Mouse (Mus musculus) CD4-positive helper T cell, adult 2 months (primary cell): Measurements from ENCODE around the gene Olfr609.
"Not testable (repeated sequence)": the region's sequence is repeated elsewhere in the genome, so short reads cannot be mapped to it uniquely, and the experiment has no call there.

Experiments used
- DNase-seq: peaks from one replicate; pipeline ENCODE4 v3.0.0-alpha.2; 2012; ENCODE audit warnings: low read depth, missing footprints, low spot score

Gene Olfr609

GRCm38 (mm10) chr7:103497962-103498361, at the start of gene Olfr609:
Gene Olfr609, minus strand, starts transcription at chr7:103498062.
- DNase-seq: no peak

GRCm38 (mm10) chr7:103542617-103543016, 44.8 kb upstream of the Olfr609 start, which contains the start of gene Olfr612:
Gene Olfr612, minus strand, starts transcription at chr7:103542717.
- not testable (repeated sequence) for DNase-seq

GRCm38 (mm10) chr7:103520746-103521145, 22.9 kb upstream of the Olfr609 start, which contains the start of gene Olfr611:
Gene Olfr611, minus strand, starts transcription at chr7:103520846.
- DNase-seq: not testable (repeated sequence)

GRCm38 (mm10) chr7:103512022-103512421, 14.2 kb upstream of the Olfr609 start, which contains the start of gene Olfr610:
Gene Olfr610, minus strand, starts transcription at chr7:103512122.
- DNase-seq: no peak

- not testable (repeated sequence) for DNase-seq
Measured at GRCm38 (mm10) chr7:103477106-103477505, 20.8 kb downstream of the Olfr609 start.

- no peak for DNase-seq
Measured at GRCm38 (mm10) chr7:103469577-103469976, 28.3 kb downstream of the Olfr609 start, which contains the start of gene Olfr608. Gene Olfr608, plus strand, starts transcription at chr7:103469877.

GRCm38 (mm10) chr7:103460590-103460989, 37.3 kb downstream of the Olfr609 start:
- DNase-seq: no peak

- no peak for DNase-seq
Measured at GRCm38 (mm10) chr7:103448746-103449145, 49.1 kb downstream of the Olfr609 start, which contains the start of gene Olfr606. Gene Olfr606, plus strand, starts transcription at chr7:103449046.

- DNase-seq: no peak
Measured at GRCm38 (mm10) chr7:103445339-103445738, 52.5 kb downstream of the Olfr609 start, which contains the start of gene Olfr605. Gene Olfr605, minus strand, starts transcription at chr7:103445439.
